Mouse (Mus musculus) liver, embryonic 14.5 days (tissue): ENCODE data around the gene C1ql4. TPM values are rescaled to one million over a fixed set of nuclear protein-coding genes. Genes with fewer than 3 reads are reported as not detected.

Experiments
- ATAC-seq: fragments of 200-750 bp; cut with Nextera tagmentation; 2 replicates; pipeline ENCODE4 v1.8.0; 2017; ENCODE audit warnings: moderate number of reproducible peaks, mild to moderate bottlenecking, moderate library complexity; ENCODE audit not compliant: insufficient read depth
- DNase-seq, 3 experiments: peaks; one replicate each; pipeline ENCODE4 v3.0.0-alpha.2; 2012 to 2013; ENCODE audit warnings: low read depth in 3 of 3, low spot score in 3 of 3
- H3K27ac ChIP-seq: fragments of 300-500 bp; sonication (generic); 2 replicates; pipeline ENCODE4 v1.5.1; 2014; ENCODE audit warnings: moderate library complexity, mild to moderate bottlenecking, control low read depth, inconsistent platforms
- H3K27me3 ChIP-seq: fragments of 300-500 bp; sonication (generic); 2 replicates; pipeline ENCODE4 v1.6.1; 2014; ENCODE audit warnings: mild to moderate bottlenecking, low read length, moderate library complexity; ENCODE audit not compliant: control insufficient read depth, insufficient read depth
- H3K36me3 ChIP-seq: fragments of 300-500 bp; sonication (generic); replicated peaks from 2 replicates; pipeline ENCODE4 v1.6.1; 2014; ENCODE audit warnings: low read depth; ENCODE audit not compliant: control insufficient read depth, insufficient read depth
- H3K4me1 ChIP-seq, 2 experiments: fragments of 200-500 bp in 1 of 2; fragments of 300-500 bp in 1 of 2; sonication (generic) in 1 of 2; replicated peaks; 2 replicates each; pipeline ENCODE4 v1.6.1; 2012 to 2014; ENCODE audit warnings: antibody characterized with exemption in 1 of 2, inconsistent platforms in 1 of 2, low read length in 1 of 2; ENCODE audit not compliant: control insufficient read depth in 2 of 2, insufficient read depth in 2 of 2
- H3K4me2 ChIP-seq: fragments of 300-500 bp; sonication (generic); 2 replicates; pipeline ENCODE4 v1.6.1; 2014; ENCODE audit warnings: low read depth, mild to moderate bottlenecking, control low read depth, moderate library complexity
- H3K4me3 ChIP-seq, 2 experiments: fragments of 200-500 bp in 1 of 2; fragments of 300-500 bp in 1 of 2; sonication (generic) in 1 of 2; 2 replicates each; pipeline ENCODE4 v1.5.1; 2012 to 2014; ENCODE audit warnings: low read depth in 2 of 2, low read length in 2 of 2, mild to moderate bottlenecking in 2 of 2, control low read depth in 1 of 2, inconsistent platforms in 1 of 2, moderate library complexity in 1 of 2; ENCODE audit not compliant: insufficient read depth in 1 of 2
- H3K9ac ChIP-seq: fragments of 300-500 bp; sonication (generic); replicated peaks from 2 replicates; pipeline ENCODE4 v1.6.1; 2014; ENCODE audit warnings: mild to moderate bottlenecking, control low read depth, moderate library complexity
- H3K9me3 ChIP-seq: fragments of 300-500 bp; sonication (generic); 2 replicates; pipeline ENCODE4 v1.6.1; 2016; ENCODE audit warnings: low read length, mixed read lengths; ENCODE audit not compliant: control insufficient read depth
- CTCF ChIP-seq: IDR thresholded peaks from 2 replicates; pipeline ENCODE4 v1.5.1; 2016; ENCODE audit warnings: antibody characterized with exemption, low read depth, control low read depth
- EP300 ChIP-seq: IDR thresholded peaks from 2 replicates; pipeline ENCODE4 v1.6.1; 2016; ENCODE audit warnings: antibody characterized with exemption, low read depth
- WGBS: fragments of 180-500 bp; shearing (Covaris S2); extraction: QIAGEN DNeasy Blood & Tissue Kit; methylation state at CpG from one replicate; pipeline ENCODE4 v1.1.7; 2014; ENCODE audit not compliant: insufficient replicate concordance; 5-methylcytosine and 5-hydroxymethylcytosine counted together
- polyA plus RNA-seq, 2 experiments: library from polyadenylated mRNA; depleted of rRNA in 1 of 2; stranded (reverse) in 1 of 2; unstranded in 1 of 2; fragments of >200 nt; fragmentation: Nextera tagmentation in 1 of 2; extraction: Ambion mirVana in 1 of 2; gene quantifications; 2 replicates each; pipeline versions ENCODE4 v1.2.1 to v1.2.3; 2012 to 2014

The C1ql4 gene
- polyA plus RNA-seq (2012; rRNA removed) (not detected in 2 replicates), polyA plus RNA-seq (2014; fragmentation: Nextera tagmentation; extraction: Ambion mirVana) (not detected in 2 replicates)

- no peak for DNase-seq
- Histone ChIP-seq H3K4me3 (no peak within 1 kb of the TSS), H3K4me2 (peak within 1 kb of the TSS; percentile 24; the same call in 1 of the 2 replicates), H3K36me3 (peaks cover 6% of the 10 kb centered on the region), H3K27me3 (peaks cover 77% of the 10 kb centered on the region), H3K9me3 (no peaks in the 10 kb centered on the region), H3K9ac (no peak within 1 kb of the TSS), H3K27ac (no peak within 1 kb of the TSS), H3K4me1 (peaks cover 0 to 8% of the 10 kb centered on the region in 2 experiments; a peak in 2 of 4 replicates)
- no peak; the same call in 1 of the 2 replicates for ATAC-seq
- WGBS = 14% methylated on average over 60 of the region's 60 CpGs
- TF ChIP-seq CTCF = peak; percentile 70
- TF ChIP-seq EP300 = no peak
Measured at GRCm38 (mm10) chr15:99087253-99088075, at the start of gene C1ql4. Gene C1ql4 (minus strand): TSS chr15:99087817.

- no peak for ATAC-seq
- no peak overlapping the region for H3K4me3 ChIP-seq
- H3K4me2 ChIP-seq = no peak overlapping the region
- no peak for TF ChIP-seq CTCF
- no peak for TF ChIP-seq EP300
- no peaks in the 10 kb centered on the region for H3K36me3 ChIP-seq
- no peak overlapping the region for H3K27ac ChIP-seq
- peaks cover 3 to 11% of the 10 kb centered on the region in 2 experiments; a peak in 2 of 4 replicates for H3K4me1 ChIP-seq
- WGBS = 58% methylated on average over 22 of the region's 22 CpGs
- DNase-seq = no peak
- no peak overlapping the region for H3K9ac ChIP-seq
- no peaks in the 10 kb centered on the region for H3K9me3 ChIP-seq
- H3K27me3 ChIP-seq = peaks cover 5% of the 10 kb centered on the region
Measured at GRCm38 (mm10) chr15:99129956-99130910, 42.6 kb upstream of the C1ql4 start.

DNA sequence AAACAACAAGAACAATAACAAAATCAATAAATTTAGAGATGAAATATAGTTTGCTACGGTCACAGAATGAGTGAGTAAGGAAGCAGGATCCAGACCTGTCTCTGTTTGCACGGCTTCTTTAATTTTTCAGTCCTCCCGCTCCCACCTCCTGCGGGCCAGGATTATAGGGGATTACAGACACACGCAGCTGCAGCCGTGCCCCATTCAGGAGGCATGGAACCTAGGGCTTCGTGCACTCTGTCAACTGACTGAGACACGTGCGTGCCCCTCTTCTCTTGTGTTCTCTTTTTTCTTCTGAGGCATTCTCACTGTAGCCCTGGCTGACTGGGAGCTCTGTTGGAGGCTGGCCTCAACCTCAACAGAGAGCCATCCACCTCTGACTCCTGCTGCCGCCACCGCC is 41.8 kb upstream of the C1ql4 start:
- H3K27ac ChIP-seq = no peak overlapping the region
- ATAC-seq = no peak
- DNase-seq = no peak
- TF ChIP-seq CTCF (no peak), EP300 (no peak)
- H3K27me3 ChIP-seq = peaks cover 5% of the 10 kb centered on the region
- no peak overlapping the region for H3K4me3 ChIP-seq
- 77% methylated on average over 11 of the region's 11 CpGs for WGBS
- H3K9ac ChIP-seq = no peak overlapping the region
- peaks cover 3 to 11% of the 10 kb centered on the region in 2 experiments; a peak in 2 of 4 replicates for H3K4me1 ChIP-seq
- no peaks in the 10 kb centered on the region for H3K36me3 ChIP-seq
- no peak overlapping the region for H3K4me2 ChIP-seq
- H3K9me3 ChIP-seq = no peaks in the 10 kb centered on the region

- DNase-seq (no peak), ATAC-seq (no peak)
- H3K27me3 ChIP-seq = peaks cover 5% of the 10 kb centered on the region
- no peaks in the 10 kb centered on the region for H3K36me3 ChIP-seq
- H3K4me2 ChIP-seq = peak overlapping the region; percentile 77
- TF ChIP-seq EP300 = no peak
- no peak for TF ChIP-seq CTCF
- H3K27ac ChIP-seq = no peak overlapping the region
- H3K4me3 ChIP-seq = 0 out of 4 replicates have a peak overlapping the region, but pooled peaks of 1 of the 2 experiments have one; percentile 67
- H3K9ac ChIP-seq = no peak overlapping the region
- no peaks in the 10 kb centered on the region for H3K9me3 ChIP-seq
- WGBS = 44% methylated on average over 6 of the region's 6 CpGs
- H3K4me1 ChIP-seq = peaks cover 3 to 11% of the 10 kb centered on the region in 2 experiments; a peak in 2 of 4 replicates
Measured at GRCm38 (mm10) chr15:99127851-99128522, 40.4 kb upstream of the C1ql4 start.
